Mouse (Mus musculus) layer of hippocampus, adult 11-12 months (tissue): ENCODE data around the gene Tmprss3.

Experiments
- DNase-seq: peaks from one replicate; pipeline ENCODE4 v3.0.0; 2022; ENCODE audit warnings: low spot score

The Tmprss3 gene

DNA sequence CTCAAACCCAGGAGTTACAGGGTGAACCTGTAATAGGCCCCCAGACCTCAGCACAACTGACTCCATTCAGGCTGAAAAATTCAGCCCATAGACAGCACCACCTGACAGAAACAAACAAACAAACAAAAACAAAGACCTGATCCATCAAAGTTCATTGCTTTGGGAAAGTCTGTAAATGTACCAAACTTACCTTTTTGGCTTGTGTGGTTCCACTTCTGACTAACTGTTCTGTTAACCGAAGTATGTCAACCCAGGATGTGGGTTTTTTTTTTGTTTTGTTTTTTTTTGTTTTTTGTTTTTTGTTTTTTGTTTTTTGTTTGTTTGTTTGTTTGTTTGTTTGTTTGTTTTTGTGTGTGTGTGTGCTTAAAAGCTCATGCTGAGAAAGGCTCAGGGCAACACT lies 62.0 kb downstream of the Tmprss3 start:
- DNase-seq = no peak

DNA sequence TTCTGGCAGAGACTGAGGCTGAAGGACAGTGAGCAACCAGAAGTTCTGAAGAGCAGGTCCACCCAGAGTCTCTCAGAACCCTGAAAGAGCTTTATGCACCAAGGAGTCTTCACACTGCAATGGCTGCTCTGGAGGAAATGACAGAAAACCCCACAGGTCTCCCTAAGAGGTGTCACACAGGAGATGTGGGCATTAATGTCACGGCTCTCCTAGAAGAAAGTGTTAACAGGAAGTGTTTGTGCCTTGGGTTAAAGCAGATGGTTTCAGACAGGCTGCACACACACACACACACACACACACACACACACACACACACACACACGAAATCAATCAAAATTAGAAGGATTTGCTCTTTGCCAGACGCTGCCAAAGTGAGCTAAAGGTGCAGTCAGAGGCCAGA lies 62.5 kb downstream of the Tmprss3 start:
- no peak for DNase-seq

DNA sequence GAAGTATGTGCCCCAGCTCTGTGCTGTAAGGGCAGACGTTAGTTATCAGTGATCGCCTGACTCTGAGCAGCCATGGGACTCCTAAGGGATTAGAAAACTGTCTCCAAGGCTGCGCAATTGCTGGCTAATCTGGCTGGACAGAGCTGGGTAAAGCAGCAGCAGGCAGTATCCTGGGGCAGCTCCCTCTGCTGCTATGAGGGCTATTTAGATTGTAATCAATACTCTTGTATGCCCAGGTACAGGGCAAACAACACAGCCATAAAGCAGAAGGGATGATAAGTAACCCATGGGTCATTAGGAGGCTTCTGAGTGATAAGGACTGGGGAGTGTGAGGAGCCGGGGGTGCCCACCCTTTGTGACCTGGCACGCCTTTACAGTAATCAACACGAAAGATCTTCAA lies 63.9 kb downstream of the Tmprss3 start:
- no peak for DNase-seq

- no peak for DNase-seq
These were observed 65.0 kb downstream of the Tmprss3 start for GRCm38 (mm10) chr17:31133776-31134175.

GRCm38 (mm10) chr17:31131269-31131821 lies 67.4 kb downstream of the Tmprss3 start:
- no peak for DNase-seq

DNA sequence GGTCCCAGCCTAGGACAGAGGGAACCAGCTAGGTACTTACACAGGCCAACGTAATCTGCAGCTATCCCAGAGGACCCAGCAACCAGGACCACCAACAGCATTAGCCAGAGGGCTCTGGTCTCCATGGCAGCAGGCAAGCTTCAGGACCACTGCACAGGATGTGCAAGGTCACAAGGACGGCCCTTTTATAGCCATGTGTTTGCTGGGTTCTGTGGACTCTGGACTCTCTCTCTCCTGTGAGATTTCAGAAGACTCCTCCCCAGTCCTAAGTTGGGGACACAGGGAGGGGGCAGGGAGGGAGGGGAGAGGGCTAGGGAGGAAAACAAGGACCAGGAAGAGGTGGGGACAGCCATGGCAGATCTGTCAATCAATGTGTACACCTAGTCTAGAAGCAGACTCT lies 69.3 kb downstream of the Tmprss3 start, which contains the start of gene Tff3:
TSS of gene Tff3 (minus strand) at position 195 of the 400 bp plus-strand sequence.
- DNase-seq = no peak
